Mouse (Mus musculus) liver, embryonic 11.5 days (tissue): ENCODE data around the gene Lrrc43. TPM values are rescaled to one million over a fixed set of nuclear protein-coding genes. Genes with fewer than 3 reads are reported as not detected.
A peak's percentile ranks its signal among the peaks of the same experiment; 100 is the strongest.

Experiments used
- ATAC-seq: fragments of 200-750 bp; cut with Nextera tagmentation; replicated peaks from 2 replicates; pipeline ENCODE4 v1.8.0; 2017; ENCODE audit warnings: moderate number of reproducible peaks, mild to moderate bottlenecking, moderate TSS enrichment, moderate library complexity; ENCODE audit not compliant: low FRiP score
- DNase-seq: peaks from one replicate; pipeline ENCODE4 v3.0.0-alpha.2; 2017; ENCODE audit warnings: low spot score
- H3K27ac ChIP-seq: fragments of 300-500 bp; sonication (generic); 2 replicates; pipeline ENCODE4 v1.5.1; 2014; ENCODE audit warnings: mild to moderate bottlenecking, low read depth, low read length, control low read depth
- H3K27me3 ChIP-seq: fragments of 300-500 bp; sonication (generic); replicated peaks from 2 replicates; pipeline ENCODE4 v1.6.1; 2014; ENCODE audit warnings: low read length, mixed read lengths; ENCODE audit not compliant: control insufficient read depth, insufficient read depth
- H3K36me3 ChIP-seq: fragments of 300-500 bp; sonication (generic); 2 replicates; pipeline ENCODE4 v1.6.1; 2014; ENCODE audit warnings: mild to moderate bottlenecking, low read length, moderate library complexity, mixed read lengths; ENCODE audit not compliant: control insufficient read depth, insufficient read depth
- H3K4me1 ChIP-seq: fragments of 300-500 bp; sonication (generic); replicated peaks from 2 replicates; pipeline ENCODE4 v1.6.1; 2014; ENCODE audit warnings: low read length, mixed read lengths; ENCODE audit not compliant: control insufficient read depth, insufficient read depth
- H3K4me2 ChIP-seq: fragments of 300-500 bp; sonication (generic); 2 replicates; pipeline ENCODE4 v1.6.1; 2014; ENCODE audit warnings: mild to moderate bottlenecking, control low read depth, moderate library complexity
- H3K4me3 ChIP-seq: fragments of 300-500 bp; sonication (generic); 2 replicates; pipeline ENCODE4 v1.5.1; 2014; ENCODE audit warnings: low read depth, low read length, control low read depth
- H3K9ac ChIP-seq: fragments of 300-500 bp; sonication (generic); 2 replicates; pipeline ENCODE4 v1.6.1; 2014; ENCODE audit warnings: low read depth, low read length, control low read depth
- H3K9me3 ChIP-seq: fragments of 300-500 bp; sonication (generic); 2 replicates; pipeline ENCODE4 v1.6.1; 2016; ENCODE audit warnings: low read length, inconsistent platforms, mixed read lengths; ENCODE audit not compliant: control insufficient read depth
- WGBS: fragments of 180-500 bp; shearing (Covaris S2); extraction: QIAGEN DNeasy Blood & Tissue Kit; methylation state at CpG from one replicate; pipeline ENCODE4 v1.1.7; 2014; 5-methylcytosine and 5-hydroxymethylcytosine counted together
- polyA plus RNA-seq: library from polyadenylated mRNA; unstranded; fragments of >200 nt; fragmentation: Nextera tagmentation; extraction: Ambion mirVana; gene quantifications from 2 replicates; pipeline ENCODE4 v1.2.1, GENCODE M21; 2014

The Lrrc43 gene
- polyA plus RNA-seq: not detected in 2 replicates

GRCm38 (mm10) chr5:123489112-123489785 is at the start of gene Lrrc43, which contains the start of gene Il31:
Gene Lrrc43 (plus strand): TSS chr5:123489305.
Gene Il31 (minus strand): TSS chr5:123489489.
- 11% methylated on average over 25 of the region's 25 CpGs for WGBS
- Histone ChIP-seq H3K27me3 (peaks cover 6% of the 10 kb centered on the region; the same call in 1 of the 2 replicates), H3K27ac (no peak within 1 kb of the TSS), H3K4me3 (no peak within 1 kb of the TSS), H3K9ac (no peak within 1 kb of the TSS), H3K36me3 (no peaks in the 10 kb centered on the region), H3K4me1 (peaks cover 4% of the 10 kb centered on the region; the same call in 1 of the 2 replicates), H3K9me3 (no peaks in the 10 kb centered on the region), H3K4me2 (peak within 1 kb of the TSS; percentile 51)
- no peak for DNase-seq
- ATAC-seq: no peak

GRCm38 (mm10) chr5:123439312-123439711 is 49.8 kb upstream of the Lrrc43 start:
- WGBS: 88% methylated on average over 1 of the region's 1 CpGs
- H3K36me3 ChIP-seq: peaks cover 10% of the 10 kb centered on the region
- H3K9ac ChIP-seq: no peak overlapping the region
- DNase-seq (no peak), ATAC-seq (no peak)
- H3K4me1 ChIP-seq: peaks cover 3% of the 10 kb centered on the region; the same call in 1 of the 2 replicates
- H3K27me3 ChIP-seq: no peaks in the 10 kb centered on the region
- no peak overlapping the region for H3K4me2 ChIP-seq
- no peak overlapping the region for H3K4me3 ChIP-seq
- no peaks in the 10 kb centered on the region for H3K9me3 ChIP-seq
- no peak overlapping the region for H3K27ac ChIP-seq

DNA sequence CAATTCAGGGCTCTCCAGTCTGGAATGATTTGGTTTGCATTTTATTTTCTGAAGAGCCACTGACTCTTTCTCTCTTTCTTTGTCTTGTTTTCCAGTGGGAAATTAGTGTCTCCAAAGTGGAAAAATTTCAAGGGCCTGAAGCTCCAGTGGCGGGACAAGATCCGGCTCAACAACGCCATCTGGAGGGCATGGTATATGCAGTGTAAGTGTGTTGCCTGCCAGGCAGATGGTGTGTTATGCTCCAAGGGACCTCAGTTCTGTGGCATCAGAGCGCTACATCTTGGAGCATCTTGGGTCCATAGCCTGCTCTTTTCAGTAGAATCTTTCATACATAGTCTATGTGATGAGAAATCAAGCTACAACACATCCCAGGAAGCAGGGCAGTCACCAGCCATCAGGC is 49.2 kb upstream of the Lrrc43 start:
- peaks cover 10% of the 10 kb centered on the region for H3K36me3 ChIP-seq
- no peak overlapping the region for H3K4me2 ChIP-seq
- DNase-seq (no peak), ATAC-seq (no peak)
- 85% methylated on average over 4 of the region's 4 CpGs for WGBS
- no peaks in the 10 kb centered on the region for H3K27me3 ChIP-seq
- no peak overlapping the region for H3K4me3 ChIP-seq
- no peaks in the 10 kb centered on the region for H3K9me3 ChIP-seq
- H3K4me1 ChIP-seq: peaks cover 3% of the 10 kb centered on the region; the same call in 1 of the 2 replicates
- H3K27ac ChIP-seq: no peak overlapping the region
- no peak overlapping the region for H3K9ac ChIP-seq

DNA sequence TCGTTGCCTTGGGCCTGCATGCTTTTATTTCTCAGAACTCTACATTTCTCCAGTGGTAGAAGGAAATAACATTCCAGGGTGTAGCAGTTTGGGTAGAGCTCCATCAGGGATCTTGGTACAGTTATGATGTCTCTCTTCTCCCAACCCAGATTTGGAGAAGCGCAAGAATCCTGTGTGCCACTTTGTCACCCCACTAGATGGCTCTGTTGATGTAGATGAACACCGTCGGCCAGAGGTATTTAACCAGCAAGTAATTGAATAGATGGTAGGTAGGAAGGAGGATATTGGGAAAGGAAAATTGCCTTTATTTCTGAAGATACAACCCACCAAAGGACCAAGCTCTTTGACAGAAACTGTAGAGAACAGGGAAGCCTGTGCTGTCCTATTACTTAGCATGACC is 48.4 kb upstream of the Lrrc43 start:
- ATAC-seq (no peak), DNase-seq (no peak)
- peaks cover 3% of the 10 kb centered on the region; the same call in 1 of the 2 replicates for H3K4me1 ChIP-seq
- no peak overlapping the region for H3K9ac ChIP-seq
- WGBS: 87% methylated on average over 4 of the region's 4 CpGs
- H3K9me3 ChIP-seq: no peaks in the 10 kb centered on the region
- no peak overlapping the region for H3K4me2 ChIP-seq
- no peaks in the 10 kb centered on the region for H3K27me3 ChIP-seq
- no peak overlapping the region for H3K4me3 ChIP-seq
- peaks cover 10% of the 10 kb centered on the region for H3K36me3 ChIP-seq
- H3K27ac ChIP-seq: no peak overlapping the region

DNA sequence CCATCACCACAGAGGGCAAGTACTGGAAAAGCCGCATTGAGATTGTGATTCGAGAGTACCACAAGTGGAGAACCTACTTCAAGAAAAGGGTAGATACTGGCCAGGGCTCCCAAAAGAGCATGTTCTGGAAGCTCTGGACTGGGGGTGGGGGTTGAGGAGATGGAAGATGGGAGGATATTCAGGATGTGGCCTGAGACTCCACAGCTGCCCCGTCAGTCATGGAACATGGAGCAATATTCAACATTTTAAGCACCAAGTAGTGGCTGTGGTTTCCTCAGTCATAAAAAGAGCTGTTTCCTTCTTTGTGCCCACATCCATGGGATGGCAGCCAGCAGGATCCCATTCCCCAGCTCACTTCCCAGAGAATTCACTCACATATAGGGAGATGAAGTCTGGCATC is 46.8 kb upstream of the Lrrc43 start:
- WGBS: 89% methylated on average over 3 of the region's 3 CpGs
- H3K4me1 ChIP-seq: no peaks in the 10 kb centered on the region

DNA sequence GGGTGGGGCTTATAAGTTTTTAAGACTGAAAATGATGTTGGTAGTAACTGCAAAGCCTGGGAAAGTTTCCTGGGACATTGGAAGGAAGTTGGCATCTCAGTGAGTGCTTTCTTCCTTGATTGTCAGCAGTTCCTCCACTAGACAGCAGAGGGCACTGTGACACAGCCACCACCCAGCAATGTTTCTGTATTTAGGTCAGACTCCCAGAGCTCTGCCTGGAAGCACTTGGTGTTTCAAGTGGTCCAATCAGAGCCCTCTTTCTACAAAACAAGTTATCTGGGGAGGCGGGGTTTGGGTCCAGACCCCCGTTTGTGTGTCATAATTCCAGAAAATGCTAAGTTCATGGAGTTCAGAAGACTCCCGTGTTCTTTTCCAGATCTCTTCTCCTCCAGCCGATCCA is 45.0 kb upstream of the Lrrc43 start:
- Histone ChIP-seq H3K4me3 (no peak overlapping the region), H3K27me3 (no peaks in the 10 kb centered on the region), H3K27ac (no peak overlapping the region), H3K4me2 (no peak overlapping the region), H3K36me3 (peaks cover 19% of the 10 kb centered on the region), H3K9ac (no peak overlapping the region), H3K4me1 (no peaks in the 10 kb centered on the region), H3K9me3 (no peaks in the 10 kb centered on the region)
- ATAC-seq (no peak), DNase-seq (peak; percentile 55)
- 49% methylated on average over 4 of the region's 4 CpGs for WGBS

More for the DNA sequence above, 46.8 kb upstream of the Lrrc43 start:
- H3K27ac ChIP-seq: no peak overlapping the region
- peaks cover 15% of the 10 kb centered on the region for H3K36me3 ChIP-seq
- no peak overlapping the region for H3K9ac ChIP-seq
- H3K4me2 ChIP-seq: no peak overlapping the region
- no peaks in the 10 kb centered on the region for H3K9me3 ChIP-seq
- H3K27me3 ChIP-seq: no peaks in the 10 kb centered on the region
- no peak overlapping the region for H3K4me3 ChIP-seq
- ATAC-seq: no peak
- DNase-seq: no peak

DNA sequence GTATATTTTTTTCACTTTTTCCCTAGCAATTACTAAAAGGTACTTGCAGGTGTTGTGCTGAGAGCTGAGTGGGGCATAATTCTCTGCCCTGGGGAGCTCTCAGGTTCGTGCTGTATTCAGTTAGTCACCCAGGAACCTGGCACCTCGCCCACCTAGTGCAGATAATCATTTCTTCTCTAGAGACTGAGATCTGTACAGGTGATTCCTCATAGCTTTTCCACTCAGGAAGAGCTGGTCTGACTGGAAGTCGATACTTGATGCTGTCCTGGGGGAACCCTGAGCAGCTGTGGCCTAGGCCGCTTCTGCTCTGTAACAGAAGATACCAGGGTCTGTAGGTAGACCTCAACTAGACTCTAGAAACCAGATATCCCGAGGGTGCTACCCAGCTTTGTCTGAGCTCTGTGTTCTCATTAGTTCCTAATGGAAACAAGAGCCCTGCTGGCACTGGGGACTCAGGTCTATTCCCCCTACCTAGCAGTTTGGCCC is 44.2 kb upstream of the Lrrc43 start:
- peaks cover 21% of the 10 kb centered on the region for H3K36me3 ChIP-seq
- 85% methylated on average over 5 of the region's 5 CpGs for WGBS

GRCm38 (mm10) chr5:123451886-123452285 is 37.2 kb upstream of the Lrrc43 start:
- Histone ChIP-seq H3K27me3 (no peaks in the 10 kb centered on the region), H3K9ac (no peak overlapping the region), H3K36me3 (peaks cover 16% of the 10 kb centered on the region; the same call in 1 of the 2 replicates), H3K27ac (no peak overlapping the region), H3K9me3 (no peaks in the 10 kb centered on the region), H3K4me2 (no peak overlapping the region), H3K4me1 (no peaks in the 10 kb centered on the region), H3K4me3 (no peak overlapping the region)
- no peak for ATAC-seq
- DNase-seq: no peak
- 84% methylated on average over 7 of the region's 7 CpGs for WGBS

More for the DNA sequence above, 44.2 kb upstream of the Lrrc43 start:
- Histone ChIP-seq H3K27me3 (no peaks in the 10 kb centered on the region), H3K4me1 (no peaks in the 10 kb centered on the region), H3K27ac (no peak overlapping the region), H3K9me3 (no peaks in the 10 kb centered on the region), H3K9ac (no peak overlapping the region), H3K4me2 (no peak overlapping the region), H3K4me3 (no peak overlapping the region)
- no peak for ATAC-seq
- DNase-seq: no peak

- 41% methylated on average over 5 of the region's 5 CpGs for WGBS
- no peaks in the 10 kb centered on the region for H3K27me3 ChIP-seq
- H3K27ac ChIP-seq: no peak overlapping the region
- H3K36me3 ChIP-seq: no peaks in the 10 kb centered on the region
- H3K4me2 ChIP-seq: no peak overlapping the region
- H3K9me3 ChIP-seq: no peaks in the 10 kb centered on the region
- ATAC-seq (no peak), DNase-seq (no peak)
- H3K4me1 ChIP-seq: no peaks in the 10 kb centered on the region
- no peak overlapping the region for H3K9ac ChIP-seq
- H3K4me3 ChIP-seq: no peak overlapping the region
Observed at GRCm38 (mm10) chr5:123461420-123461819, 27.7 kb upstream of the Lrrc43 start.
